Mouse (Mus musculus) ovary, adult 18-20 months (tissue): ENCODE data around the gene Hivep2.

Source experiments
- DNase-seq: peaks from one replicate; pipeline ENCODE4 v3.0.0; 2022; ENCODE audit warnings: low spot score, mixed read lengths

Gene Hivep2

DNA sequence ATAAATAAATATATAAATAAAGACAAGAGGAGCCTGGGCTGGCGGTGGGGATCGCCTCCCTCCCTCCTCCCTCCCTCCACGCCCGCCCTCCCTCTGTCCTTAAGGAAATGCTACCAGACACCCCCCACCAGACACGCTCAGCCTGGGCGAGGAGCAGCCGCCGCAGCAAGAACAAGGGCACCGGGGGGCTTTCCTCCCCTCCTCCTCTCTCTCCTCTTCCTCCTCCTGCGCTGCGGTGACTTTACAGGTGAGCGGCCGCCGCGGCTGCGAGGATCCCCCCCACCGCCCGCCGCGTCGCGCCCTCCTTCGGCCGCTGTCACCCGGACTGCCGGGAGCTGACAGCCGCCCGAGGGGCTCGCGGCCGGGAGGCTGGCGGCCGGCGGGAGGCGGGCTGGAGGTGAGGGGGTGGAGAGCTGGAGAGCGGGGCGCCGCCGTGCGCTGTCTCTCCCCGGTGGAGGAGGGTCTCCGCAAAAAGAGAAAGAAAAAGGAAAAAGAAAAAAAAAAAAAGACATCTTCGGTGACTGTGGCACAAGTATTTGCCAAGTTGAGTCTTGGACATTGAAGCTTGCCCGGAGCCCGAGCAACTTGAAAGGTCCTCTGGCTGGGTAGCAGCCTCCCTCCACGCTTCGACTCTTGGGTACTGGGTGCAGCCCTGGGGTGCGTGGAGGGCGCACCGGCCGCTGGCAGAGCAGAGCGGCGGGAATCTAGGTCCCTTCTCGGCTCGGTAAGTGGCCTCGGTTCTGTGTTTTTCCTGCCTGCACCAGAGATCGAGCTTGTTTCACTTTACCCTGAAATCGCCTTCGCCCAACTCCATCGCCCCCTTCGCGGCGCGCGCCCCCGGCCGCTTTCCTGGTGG is at the start of gene Hivep2:
Hivep2 (plus strand) TSS at position 102 of the 856 bp plus-strand sequence.
- peak; percentile 25 for DNase-seq

DNA sequence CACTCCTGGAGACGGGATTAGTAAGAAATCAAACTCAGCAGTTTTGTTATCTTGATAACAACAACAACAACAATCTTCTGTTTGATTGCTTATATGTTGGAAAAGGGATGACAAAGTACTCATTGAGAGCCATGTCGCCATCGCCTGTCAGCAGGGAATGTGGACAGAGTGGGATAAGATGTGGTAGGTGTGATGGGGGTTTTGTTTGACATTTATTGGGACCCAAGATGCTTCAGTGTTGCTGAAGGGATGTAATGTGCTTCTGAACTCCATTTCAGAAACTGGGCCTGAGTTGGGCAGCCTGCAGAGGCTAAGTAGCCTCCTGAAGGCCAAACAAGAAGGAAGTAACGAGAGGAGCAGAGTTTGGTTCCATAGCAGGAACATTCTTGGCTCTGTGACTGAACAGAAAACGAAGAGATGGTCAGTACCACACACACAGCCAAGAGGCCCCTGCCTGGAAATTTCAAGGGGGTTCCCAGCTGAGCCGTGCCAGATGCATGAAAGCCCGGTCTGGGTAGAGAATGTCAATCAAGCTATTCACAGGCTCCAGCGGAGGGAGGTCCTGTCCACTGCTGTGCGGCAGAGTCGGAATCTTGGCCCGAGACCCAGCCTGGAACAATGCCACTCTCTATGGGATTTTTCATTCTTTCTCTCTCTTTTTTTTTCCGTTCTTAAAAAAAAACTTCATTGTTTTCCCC is 49.1 kb upstream of the Hivep2 start:
- DNase-seq = no peak

DNA sequence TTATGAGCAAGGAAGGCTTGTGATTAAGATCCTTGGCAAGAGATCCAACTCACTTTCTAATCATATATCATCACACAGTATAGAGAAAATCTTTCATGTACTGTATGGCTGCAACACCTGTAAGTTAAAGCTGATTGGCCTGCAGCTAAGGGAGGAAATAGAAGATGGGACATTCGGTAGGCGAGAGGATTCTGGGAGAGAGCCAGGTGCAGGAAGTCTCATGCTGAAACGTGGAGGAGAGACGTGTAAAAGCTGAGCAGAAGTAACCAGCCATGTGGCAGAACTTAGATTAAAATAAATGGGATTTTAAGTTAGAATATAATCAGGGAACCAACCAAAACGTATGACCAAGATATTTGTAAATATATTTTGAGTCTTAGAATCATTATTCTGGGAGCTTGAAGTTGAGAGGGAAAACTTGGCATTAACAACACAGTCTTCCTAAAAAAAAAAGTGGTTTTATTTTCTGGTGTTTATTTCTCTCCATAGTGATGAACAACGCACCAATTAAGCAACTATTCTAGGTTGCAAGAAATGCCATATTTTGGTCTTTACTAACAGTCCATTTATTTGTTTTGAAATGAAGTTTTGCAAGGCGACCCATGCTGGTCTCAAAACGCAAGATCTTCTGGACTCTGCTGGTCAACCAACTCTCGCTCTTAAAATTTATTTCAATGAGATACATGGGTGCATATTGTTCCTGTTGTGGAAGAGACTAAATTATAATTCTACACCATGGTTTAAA is 44.1 kb upstream of the Hivep2 start:
- DNase-seq = no peak

DNA sequence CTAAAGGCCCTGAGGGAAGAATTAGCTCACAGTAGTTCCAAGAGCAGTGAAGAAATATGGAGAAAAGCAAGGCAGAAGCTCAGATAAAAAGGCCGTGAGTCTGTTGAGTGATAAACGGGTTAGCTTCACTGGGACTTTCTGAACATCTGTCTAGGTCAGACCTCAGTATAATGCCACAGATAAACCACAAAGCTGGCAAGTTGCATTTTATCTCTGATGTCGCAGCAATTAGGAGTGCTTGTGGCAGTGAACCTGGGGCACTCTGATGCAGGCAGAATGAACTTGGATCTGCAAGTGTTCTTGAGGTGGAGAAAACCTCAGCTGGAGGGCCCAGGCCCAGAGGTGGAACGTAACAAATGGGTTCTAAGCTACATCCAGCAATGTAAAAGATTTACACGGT is 36.6 kb upstream of the Hivep2 start:
- DNase-seq = no peak

DNA sequence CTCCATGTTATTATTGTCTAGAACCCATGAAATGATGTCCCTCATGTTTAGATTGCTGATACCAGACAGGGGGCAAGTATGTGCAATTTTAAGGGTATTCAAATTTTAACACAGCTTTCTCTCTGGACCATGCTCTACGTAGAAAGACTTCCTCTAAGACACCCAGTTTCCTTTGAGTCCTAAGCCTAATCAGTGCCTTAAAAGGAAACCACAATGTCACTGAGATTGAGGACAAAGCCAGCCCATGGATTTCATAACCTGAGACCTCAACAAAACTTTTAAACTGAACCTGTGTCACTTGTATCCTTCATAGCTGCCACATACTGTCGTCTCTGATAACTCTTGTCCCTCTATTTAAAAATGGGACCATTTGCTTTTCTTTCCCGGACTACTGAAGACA is 33.7 kb upstream of the Hivep2 start:
- no peak for DNase-seq

DNA sequence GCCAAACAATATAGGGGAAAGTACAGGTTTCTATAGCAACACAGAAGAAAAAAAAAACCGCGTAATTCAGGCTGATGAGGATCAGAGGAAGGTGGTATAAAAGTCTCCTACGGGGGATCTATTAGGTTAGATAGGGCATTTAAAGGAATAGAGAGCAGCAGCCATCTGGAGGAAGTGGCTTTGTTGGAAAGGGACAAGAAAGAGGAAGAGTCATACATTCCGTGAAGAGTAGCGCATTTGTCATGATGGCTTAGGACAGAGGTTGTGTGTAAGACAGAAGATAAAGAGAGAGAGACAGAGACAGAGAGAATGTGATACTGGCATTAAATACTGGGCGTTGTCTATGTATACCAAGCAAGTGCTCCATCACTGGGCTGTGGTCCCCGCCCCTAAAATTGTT is 32.6 kb upstream of the Hivep2 start:
- no peak for DNase-seq

DNA sequence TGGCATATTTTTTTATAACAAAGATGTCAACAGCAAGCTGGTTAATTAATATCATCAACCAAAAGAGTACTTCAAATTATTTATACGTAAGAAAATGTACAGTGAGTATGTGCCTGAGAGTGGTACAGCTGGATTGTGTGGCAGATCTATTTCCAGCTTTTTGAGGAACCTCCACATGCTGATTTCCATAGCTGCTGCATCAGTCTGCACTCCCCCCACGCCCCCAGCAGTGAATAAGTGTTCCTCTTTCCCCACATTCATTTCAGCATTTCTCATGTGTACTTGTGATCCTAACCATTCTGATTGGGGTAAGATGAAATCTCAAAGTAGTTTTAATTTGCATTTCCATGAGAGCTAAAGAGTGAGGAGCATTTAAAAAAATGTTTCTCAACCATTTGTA is 30.2 kb upstream of the Hivep2 start:
- no peak for DNase-seq

DNA sequence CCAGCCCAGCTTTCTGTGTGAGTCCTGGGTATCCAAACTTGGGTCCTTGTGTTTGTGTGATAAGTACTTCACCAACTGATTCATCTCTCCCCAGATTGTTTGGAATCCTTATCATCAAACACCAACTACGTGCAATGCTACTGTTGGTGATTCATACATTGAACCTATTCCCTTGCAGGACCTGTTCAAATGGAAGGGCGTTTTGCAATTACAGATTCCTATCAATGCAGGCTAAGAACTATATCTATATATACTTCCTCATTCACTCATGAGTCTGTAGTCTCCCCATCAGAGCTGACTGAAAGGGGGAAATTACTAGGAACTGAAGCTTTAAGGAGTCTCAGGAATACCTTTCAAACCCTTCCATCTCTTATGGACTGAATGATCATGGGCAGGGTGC is 24.5 kb upstream of the Hivep2 start:
- DNase-seq = no peak

DNA sequence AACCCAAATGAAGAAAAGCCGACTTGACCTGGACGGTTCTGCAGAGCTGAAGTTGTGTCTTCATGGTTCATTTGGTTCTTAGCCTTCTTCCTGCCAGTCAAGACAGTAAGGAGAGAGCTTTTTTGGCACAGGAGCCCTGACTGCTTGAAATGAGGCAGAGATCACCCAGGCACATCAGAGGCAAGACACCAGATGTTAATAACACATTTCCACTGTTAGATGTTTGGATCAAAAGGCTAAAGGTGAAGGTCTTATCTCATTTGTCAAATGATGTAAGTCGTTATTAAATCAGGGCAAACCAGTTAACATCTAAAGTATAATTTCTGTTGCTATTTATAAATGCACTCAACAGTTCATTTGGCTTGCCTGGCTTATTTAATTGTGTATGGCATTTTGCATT is 22.2 kb upstream of the Hivep2 start:
- DNase-seq = no peak

DNA sequence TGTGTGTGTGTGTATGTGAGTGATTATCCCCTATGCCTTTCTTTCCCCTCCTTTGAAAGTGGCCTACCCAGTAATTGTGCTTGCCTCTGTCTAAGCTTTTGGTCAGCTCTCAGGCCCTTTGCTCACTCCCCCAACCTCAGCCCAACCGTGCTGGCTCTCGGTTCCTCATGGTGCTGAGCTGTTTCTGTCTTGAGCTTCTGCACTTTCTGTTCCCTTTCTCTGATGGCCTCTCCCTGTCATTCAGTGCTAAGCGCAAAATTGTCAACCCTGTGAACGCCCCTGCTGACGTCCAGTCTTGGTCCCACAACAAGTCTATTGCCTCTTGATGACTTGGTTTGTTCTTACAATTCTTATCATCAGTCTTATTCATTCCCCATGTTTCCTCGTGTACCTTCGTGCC is 19.4 kb upstream of the Hivep2 start:
- DNase-seq = no peak

DNA sequence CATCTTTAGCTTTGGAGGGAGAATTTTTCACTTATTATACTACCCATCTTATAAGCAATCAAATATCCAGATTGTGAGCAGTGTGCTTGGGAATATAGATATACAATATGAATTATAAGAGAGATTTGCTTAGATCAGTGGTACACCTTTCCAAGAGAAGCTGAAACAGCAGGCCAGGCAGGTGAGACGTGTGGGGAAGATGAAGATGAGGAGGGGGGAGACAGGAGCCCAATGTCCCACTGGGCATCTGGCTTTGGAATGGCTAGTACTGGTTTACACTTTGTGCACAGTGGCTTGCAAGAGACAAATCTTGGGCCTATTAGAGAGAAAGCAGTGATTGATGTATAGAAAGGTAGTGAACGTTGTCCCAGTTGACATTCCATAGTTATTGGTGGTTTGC is 2.9 kb upstream of the Hivep2 start:
- no peak for DNase-seq

DNA sequence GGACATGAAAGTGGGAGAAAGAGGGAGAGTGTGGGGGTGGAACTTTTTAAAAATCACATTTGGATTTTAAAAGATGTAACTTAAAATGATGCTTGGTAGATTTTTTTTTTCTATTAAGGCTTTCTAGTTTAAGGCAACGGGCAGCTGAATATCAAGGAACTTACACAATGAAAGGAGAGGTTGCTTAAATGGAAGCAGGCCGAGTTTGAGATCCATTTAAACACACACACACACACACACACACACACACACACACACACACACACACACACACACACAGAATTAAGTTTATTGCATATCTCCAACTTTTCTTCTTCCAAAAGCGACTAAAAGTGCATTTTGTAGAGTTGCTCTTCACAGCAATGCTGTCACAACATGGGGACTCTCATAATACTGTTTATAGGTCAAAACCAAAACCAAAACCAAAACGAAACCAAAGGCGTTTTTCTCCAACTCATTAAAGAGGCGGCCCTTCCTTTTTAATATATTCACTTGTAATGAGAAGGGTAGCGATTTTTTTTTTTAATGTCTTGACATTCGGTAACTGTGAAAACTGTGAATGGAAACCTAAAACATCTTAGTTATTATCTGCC is 1.9 kb upstream of the Hivep2 start:
- DNase-seq = no peak

DNA sequence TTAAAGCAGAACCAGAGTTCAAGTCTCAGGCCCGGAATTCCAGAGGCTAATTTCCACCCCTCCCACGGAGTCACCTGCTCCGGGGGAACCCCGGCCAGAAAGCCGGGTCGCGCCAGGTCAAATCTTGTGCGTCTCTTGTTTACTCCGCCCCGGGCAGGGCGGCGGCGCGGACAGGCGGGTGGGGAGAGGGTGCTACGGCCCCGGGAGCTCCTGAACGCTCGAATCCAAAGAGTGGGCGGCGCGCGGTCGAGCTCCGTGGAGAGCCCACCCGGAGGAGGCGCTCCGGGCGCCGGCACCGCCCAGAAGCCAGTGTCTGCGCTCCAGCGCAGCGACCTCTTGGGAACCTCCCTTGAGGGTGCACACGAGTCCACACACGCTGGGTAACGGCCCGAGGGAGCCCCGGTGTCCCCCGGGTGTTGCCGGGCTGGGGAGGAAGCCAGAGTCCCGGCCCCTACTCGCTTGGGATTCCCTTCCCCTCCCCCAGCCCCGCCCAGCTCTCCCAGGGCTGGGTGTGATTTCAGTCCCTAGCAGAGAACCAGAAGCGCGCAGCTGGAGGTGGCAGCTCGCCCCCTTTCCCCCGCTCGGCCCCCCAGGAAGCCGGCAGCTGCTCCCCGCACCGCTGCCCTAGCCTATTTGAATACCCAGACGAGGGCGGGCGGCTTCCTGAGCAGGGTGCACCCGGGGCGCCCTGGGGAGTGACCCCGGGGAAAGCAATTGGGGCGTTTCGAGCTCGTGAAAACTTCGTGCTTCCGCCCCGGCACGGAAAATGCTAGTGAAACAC is 1.2 kb upstream of the Hivep2 start:
- peak; percentile 82 for DNase-seq

DNA sequence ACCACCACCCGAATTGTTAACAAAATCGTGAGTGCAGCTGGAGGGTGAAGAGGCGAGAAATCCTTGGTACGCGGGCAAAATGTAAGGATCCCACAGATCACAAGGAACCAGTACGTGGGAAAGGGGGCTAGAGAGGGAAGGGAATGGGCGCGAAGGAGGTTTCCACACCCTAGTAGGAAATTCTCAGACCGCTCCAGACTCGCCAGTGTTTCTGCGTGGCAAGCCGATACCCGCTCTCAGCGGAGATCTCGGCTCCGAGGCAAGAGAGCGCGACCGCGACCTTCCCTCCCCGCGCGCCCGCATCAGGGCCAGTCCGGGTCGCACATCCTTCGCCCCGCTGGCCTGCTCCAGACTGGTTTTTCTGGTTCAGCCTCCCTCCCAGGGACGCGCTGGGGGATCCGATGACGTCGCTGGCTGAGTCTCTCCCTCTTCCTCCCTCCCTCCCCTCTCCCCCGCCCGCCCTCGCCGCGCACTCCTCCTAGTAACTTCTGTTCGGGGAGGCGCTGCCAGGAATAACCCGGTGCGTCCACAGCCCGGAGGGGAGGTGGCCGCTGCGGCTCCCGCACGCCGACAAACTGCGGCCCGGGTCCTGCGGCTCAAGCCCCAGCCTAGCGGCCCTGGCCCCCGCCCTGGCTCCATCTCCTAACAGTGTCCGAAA is 430 bp upstream of the Hivep2 start:
- DNase-seq = peak; percentile 86

DNA sequence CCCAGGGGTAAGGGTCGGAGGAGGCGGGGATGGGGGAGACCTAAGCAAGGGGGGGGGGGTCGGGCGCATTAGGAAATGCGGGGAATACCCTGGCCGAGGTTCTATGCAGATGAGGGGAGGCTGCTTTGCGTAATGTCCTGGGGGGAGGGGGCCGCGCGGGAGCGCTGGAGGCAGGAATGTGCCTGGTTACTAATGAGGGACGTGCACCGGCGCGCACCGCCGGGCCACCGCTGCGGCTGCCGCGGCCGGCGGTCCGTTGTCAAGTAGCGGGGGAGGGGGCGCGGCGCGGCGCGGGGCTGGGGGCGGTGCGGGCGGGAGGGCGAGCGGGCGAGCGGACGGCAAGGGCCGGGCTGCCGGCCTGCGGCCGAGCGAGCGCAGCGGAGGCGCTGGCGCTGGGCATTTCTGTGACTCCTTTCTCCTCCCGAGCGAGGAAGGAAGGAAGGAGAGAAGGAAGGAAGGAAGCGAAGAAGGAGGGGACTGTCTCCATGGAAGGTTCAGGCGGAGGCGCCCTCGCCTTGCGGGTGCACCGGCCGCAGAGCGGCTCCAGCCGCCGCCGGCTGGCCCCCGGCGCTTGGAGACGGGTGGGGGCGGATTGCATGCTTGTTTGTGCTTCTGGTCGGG is 1.1 kb downstream of the Hivep2 start:
- peak; percentile 50 for DNase-seq

DNA sequence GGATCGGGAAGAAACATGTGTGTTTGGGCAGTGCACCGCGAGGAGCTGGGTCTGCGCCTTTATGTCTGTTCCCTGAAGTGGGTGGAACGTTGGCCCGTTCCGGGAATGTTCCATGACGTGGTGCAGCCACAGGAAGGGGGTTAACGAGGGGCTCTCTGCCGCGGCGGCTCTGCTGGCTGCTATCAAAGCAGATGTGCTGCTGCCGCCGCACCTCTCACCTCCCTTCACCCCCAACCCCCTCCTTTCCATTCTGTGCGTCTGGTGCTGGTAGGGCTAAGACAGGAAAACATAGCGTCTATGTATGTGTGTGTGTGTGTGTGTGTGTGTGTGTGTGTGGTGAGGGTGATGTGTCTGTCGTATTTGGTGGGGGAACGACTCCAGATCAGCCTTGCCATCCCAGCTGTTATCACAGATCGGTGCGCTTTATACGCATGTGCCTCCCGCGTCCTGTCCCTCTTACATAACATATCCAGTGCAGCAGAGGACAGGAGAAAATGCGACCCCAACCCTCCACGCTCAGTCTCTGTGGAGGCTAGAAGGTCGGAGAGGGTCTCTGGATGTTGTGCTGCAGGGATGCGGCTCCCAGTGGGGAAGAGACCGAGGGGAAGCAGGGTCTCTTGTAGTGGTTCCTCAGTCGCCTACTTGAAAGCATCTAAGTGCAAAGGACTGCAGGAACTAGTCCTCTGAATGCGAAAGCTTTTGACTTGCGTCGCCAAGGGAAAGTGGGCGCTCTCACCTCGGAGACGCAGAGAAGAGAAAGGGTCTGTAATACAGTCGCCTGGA is 1.8 kb downstream of the Hivep2 start:
- DNase-seq = peak; percentile 73

DNA sequence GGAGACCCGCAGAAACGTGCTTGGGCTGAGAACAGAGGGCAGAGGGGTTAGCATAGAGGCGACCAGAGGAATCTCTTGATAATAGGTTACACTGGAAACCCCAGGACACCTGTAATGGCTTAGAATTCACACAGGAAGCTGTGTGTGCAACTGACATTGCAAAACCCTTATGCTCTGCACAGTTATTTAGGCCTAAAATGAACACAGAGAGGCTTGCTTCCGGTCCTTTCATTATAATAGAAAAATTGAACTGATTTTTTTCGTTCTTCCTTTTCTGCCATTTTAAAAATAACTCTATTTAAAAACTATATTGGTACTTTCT is 2.3 kb downstream of the Hivep2 start:
- DNase-seq = no peak

DNA sequence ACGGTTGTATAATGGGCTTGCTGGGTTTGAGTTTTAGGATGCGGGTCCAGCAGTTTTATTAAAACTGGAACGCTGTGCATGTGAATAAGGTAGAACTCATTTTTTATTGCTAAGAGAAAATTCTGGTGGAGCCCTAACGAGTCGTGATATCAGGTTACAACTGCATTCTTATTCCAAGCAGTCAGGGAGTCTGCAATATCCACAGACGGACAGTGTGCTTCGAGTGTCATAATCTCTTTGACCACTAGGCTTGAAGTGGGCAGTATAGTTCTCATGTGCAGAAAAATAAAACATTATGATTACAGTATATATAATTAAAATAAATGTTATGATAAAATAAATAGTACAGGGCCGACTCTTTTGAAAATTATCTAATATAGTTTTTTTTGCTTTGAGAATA is 3.1 kb downstream of the Hivep2 start:
- no peak for DNase-seq

DNA sequence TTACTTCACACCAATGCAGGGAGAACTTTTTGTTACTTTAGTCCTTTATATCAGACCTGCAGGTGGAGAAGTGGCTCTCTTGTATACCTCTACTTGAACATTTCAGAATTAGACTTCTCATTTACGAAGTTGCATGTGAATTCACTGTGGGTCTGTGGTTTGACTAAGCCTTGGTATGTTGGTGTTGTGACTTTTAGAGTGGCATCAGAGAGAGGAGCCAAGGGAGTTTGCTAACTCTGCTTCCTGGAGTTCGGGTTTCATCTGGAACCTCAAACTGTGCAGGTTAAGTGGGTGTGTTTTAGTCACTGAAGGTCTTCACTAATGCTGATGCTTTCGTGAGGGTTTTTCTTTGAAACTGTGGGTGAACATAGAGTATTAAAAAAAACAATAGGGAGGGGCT is 4.4 kb downstream of the Hivep2 start:
- DNase-seq = no peak

DNA sequence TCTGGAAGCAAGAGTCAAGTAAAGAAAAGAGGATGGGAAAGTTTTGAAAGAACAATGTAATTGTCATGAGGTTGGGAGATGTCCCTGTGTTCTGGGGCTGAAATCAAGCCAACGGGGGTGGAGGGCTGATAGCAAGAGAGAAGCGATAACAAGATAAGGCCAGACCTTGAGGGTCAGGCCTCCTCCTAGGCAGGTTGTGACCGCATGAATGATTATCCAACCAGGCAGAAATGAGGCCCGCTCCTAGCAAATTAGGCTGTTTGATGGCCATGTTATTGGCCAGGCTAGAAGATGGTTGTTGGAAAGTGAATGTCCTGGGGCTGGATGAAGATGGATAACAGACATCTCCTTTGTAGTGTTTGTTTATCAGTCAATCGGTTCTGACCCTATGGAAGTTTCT is 5.4 kb downstream of the Hivep2 start:
- no peak for DNase-seq
